Mouse (Mus musculus): ENCODE data around the gene Polr2b. TPM values are rescaled to one million over a fixed set of nuclear protein-coding genes. Genes with fewer than 3 reads are reported as not detected.
A peak's percentile ranks its signal among the peaks of the same experiment; 100 is the strongest.

Gene Polr2b
- polyA plus RNA-seq, 1 experiment from 2014 or later, result 46.1 TPM

DNA sequence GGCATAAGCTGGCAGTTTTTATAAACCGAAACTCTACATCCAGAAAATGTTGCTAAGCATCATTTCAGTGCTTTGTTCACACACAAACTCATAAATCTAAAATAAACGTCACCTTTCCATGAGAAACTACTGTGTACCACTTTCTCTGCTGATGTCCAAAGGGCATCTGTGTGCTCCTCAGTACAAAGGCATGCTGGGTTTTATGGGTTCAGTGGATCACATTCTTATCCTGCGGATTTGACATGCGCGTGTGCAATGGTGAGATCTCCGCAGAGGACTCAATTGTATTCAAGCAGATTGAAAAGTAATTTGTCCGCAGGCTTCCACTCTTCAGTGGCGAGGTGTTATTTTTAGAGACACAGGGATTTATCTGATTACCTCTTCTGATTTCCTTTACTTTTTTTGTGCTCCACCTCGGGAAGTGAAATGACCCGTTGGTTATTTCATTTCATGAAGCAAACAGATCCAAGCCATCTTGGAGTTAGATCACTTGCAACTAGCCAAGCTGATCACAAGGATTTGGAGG, 83.2 kb downstream of the Polr2b start:
- Histone ChIP-seq H3K4me3 (replicated peaks; ENCODE audit: low read depth, low read length) (no peak overlapping the region), H3K4me2 (ENCODE audit: low read length) (no peak overlapping the region), H3K27ac (0 out of 2 replicates have a peak overlapping the region, but pooled peaks have one; percentile 50), H3K9ac (ENCODE audit: low read depth, low read length) (no peak overlapping the region), H3K9me3 (replicated peaks; ENCODE audit: low read length) (no peaks in the 10 kb centered on the region), H3K27me3 (ENCODE audit: insufficient read depth, low read length) (no peaks in the 10 kb centered on the region), H3K4me1 (replicated peaks; ENCODE audit: insufficient read depth, low read length) (peaks cover 24% of the 10 kb centered on the region), H3K36me3 (ENCODE audit: insufficient read depth, low read length) (0 out of 2 replicates have a peak, but pooled peaks cover 8% of the 10 kb centered on the region)
- DNase-seq (ENCODE audit: low spot score), result no peak
- WGBS, result 75% methylated on average over 10 of the region's 10 CpGs
- TF ChIP-seq CTCF (IDR thresholded peaks at IDR 0.05; ENCODE audit: low read depth), result no peak
- no peak for ATAC-seq (replicated peaks; ENCODE audit: low FRiP score, low read depth)

DNA sequence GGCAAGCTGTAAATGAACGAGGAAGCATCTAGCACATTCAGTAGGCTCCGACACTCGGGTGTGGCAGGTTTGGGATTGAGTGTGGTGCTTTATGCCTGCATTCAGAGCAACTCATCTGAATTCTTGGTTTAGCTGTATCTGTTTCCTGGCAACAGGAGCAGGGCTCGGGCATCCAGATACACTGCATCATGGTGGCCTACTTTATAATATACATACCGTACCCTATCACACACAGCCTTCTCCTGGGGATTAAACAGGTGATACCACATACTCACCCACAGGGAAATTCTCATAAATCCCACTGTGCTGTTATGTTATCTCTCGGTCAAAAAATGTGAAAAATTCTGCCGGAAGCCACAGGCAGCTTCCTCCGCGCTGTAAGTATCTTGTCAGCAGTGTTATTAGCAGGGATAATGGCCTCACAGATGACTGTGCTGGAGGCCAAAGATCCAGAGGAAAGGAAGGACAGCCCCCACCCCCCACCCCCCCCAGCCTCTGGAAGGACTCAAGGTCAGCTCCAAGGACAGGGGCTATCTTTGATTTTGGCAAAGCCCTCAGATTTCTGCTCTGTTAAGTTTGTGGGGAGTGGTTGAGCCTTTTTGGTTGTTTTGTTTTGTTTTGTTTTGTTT, 84.2 kb downstream of the Polr2b start:
- no peak overlapping the region for H3K4me3 ChIP-seq (replicated peaks; ENCODE audit: low read depth, low read length)
- DNase-seq (ENCODE audit: low spot score) (no peak), ATAC-seq (replicated peaks; ENCODE audit: low FRiP score, low read depth) (no peak)
- no peak for TF ChIP-seq CTCF (IDR thresholded peaks at IDR 0.05; ENCODE audit: low read depth)
- WGBS, result 74% methylated on average over 9 of the region's 9 CpGs
- H3K4me2 ChIP-seq (ENCODE audit: low read length), result no peak overlapping the region
- H3K27me3 ChIP-seq (ENCODE audit: insufficient read depth, low read length), result no peaks in the 10 kb centered on the region
- H3K27ac ChIP-seq, result peak overlapping the region; percentile 50; the same call in 1 of the 2 replicates
- no peaks in the 10 kb centered on the region for H3K9me3 ChIP-seq (replicated peaks; ENCODE audit: low read length)
- peaks cover 27% of the 10 kb centered on the region for H3K4me1 ChIP-seq (replicated peaks; ENCODE audit: insufficient read depth, low read length)
- H3K9ac ChIP-seq (ENCODE audit: low read depth, low read length), result no peak overlapping the region
- H3K36me3 ChIP-seq (ENCODE audit: insufficient read depth, low read length), result 0 out of 2 replicates have a peak, but pooled peaks cover 13% of the 10 kb centered on the region

DNA sequence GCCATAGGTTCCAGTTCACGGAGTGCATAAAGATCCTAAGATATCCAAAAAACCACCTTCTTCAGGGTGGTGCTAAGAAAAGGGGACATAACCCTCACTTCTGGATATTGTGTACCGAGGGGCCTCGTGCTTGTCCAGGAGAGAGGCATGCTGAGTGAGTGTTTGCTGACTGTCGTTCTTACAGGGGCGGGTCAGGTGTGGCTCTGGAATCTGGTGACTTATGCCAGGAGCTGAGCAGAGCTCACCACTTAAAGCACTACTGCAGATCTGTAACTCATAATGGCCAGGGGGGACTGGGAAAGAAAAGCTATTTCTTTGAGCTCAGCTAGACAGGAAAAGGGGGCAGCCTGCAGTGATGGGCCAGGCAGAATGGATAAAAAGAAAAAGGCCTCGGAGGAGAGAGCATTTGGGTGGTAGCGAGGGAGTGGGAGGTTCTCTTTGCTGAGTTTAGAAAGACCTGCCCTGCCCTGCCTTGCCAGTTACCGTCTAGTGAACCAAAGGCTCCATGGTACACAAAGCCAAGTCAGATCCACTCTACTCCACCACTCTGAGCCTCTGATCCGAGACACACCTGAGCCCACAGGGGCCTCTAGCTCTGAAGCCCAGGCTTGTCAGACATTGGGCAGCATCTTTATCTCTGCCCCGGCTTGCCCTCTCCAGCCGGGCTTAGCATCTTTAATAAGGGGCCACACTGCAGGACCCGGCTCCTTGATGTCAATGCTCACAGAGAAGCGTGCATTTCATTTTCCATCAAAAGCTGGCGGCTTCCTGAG, 88.5 kb downstream of the Polr2b start:
- ATAC-seq (replicated peaks; ENCODE audit: low FRiP score, low read depth), result no peak

More for the DNA sequence above, 88.5 kb downstream of the Polr2b start:
- Histone ChIP-seq H3K27ac (peak overlapping the region; percentile 57), H3K4me2 (ENCODE audit: low read length) (no peak overlapping the region), H3K27me3 (ENCODE audit: insufficient read depth, low read length) (no peaks in the 10 kb centered on the region), H3K9ac (ENCODE audit: low read depth, low read length) (no peak overlapping the region), H3K36me3 (ENCODE audit: insufficient read depth, low read length) (0 out of 2 replicates have a peak, but pooled peaks cover 13% of the 10 kb centered on the region), H3K4me1 (replicated peaks; ENCODE audit: insufficient read depth, low read length) (peaks cover 39% of the 10 kb centered on the region), H3K9me3 (replicated peaks; ENCODE audit: low read length) (no peaks in the 10 kb centered on the region), H3K4me3 (replicated peaks; ENCODE audit: low read depth, low read length) (no peak overlapping the region)
- TF ChIP-seq CTCF (IDR thresholded peaks at IDR 0.05; ENCODE audit: low read depth), result no peak
- 64% methylated on average over 14 of the region's 14 CpGs for WGBS
- no peak for DNase-seq (ENCODE audit: low spot score)

Small RNA genes within 50 kb of the gene (microRNA-seq; reads per million reads assigned to microRNA genes)
- gene Mir5098, result not detected

Other genes with a start within 250 kb of the Polr2b start
- 3.6 and 3.9 TPM in 2 replicates for gene Hopx, start 195.0 kb upstream of the Polr2b start, polyA plus RNA-seq (2015; fragmentation: Nextera tagmentation; extraction: Ambion mirVana)
- 0.77 and 1.0 TPM in 2 replicates for gene Spink2, start 98.7 kb upstream of the Polr2b start, polyA plus RNA-seq (2015; fragmentation: Nextera tagmentation; extraction: Ambion mirVana)
- gene Rest, start 44.7 kb upstream of the Polr2b start, polyA plus RNA-seq (2015; fragmentation: Nextera tagmentation; extraction: Ambion mirVana), result 32.7 and 34.1 TPM in 2 replicates
- 27.0 and 28.4 TPM in 2 replicates for gene Noa1, start 63 bp upstream of the Polr2b start, polyA plus RNA-seq (2015; fragmentation: Nextera tagmentation; extraction: Ambion mirVana)
- 1,308 and 1,398 TPM in 2 replicates for gene Igfbp7, start 97.9 kb downstream of the Polr2b start, polyA plus RNA-seq (2015; fragmentation: Nextera tagmentation; extraction: Ambion mirVana)